Mouse (Mus musculus) layer of hippocampus, adult 11-12 months (tissue): ENCODE measurements around the gene Gm20388.

ENCODE experiments used
- DNase-seq: peaks from one replicate; pipeline ENCODE4 v3.0.0; 2022; ENCODE audit warnings: low spot score

Gene Gm20388

DNA sequence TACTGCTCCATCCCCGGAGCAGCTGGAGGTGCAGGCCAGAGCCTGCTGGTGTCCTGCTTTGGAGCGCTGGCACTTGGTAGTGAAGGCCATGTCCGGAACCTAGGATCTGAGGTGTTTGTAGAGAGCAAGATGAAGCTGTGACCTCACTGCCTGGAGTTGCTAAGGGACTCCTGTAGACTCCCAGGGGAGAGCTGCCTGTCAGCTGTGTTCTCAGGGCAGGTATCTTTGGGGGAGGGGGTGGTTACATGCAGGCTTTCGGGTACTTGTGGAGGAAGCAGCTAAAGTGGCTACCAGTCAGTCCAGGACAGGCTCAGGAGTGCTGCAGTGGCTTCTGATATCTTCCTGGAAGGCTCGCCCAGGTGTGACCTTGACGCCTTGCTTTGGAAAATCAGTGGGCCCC is 4328.7 kb downstream of the Gm20388 start:
- DNase-seq: no peak

DNA sequence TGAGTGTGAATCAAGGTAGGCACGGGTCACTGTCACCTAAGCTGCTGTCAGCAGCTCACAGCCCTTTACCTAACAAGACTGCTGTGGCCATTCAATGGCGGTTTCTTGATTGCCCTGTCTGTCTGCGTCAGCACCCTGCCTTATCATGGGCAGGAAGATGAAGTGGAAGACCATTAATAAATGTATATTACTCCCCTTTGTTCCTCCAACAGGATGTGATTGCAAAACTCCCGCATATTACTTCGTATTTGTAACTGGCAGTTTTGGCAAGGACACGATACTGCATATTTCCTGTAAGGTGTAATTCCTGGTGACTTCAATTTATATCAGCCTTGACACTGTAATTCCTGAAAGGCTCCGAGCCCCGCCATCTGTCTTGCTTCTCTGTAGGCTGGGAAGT is 4330.3 kb downstream of the Gm20388 start:
- no peak for DNase-seq

DNA sequence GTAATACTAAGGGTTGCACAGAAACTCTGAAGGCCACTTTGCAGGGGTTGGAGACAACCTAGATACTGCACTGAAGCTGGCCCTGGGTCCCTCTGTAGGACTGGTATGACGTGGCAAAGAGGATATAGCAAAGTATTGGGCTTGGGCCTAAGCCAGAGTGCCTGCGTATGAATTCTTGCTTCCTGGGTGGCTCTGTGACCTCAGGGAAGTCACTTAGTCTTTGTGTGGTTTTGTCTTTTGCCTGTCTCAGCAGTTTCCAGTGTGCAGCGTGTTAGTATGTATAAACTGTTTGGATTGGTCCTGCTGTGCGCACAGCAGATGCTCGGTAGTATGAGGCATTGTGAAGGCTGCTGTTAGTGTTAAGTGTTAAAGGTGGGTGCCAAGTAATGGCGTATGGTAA is 4331.6 kb downstream of the Gm20388 start:
- no peak for DNase-seq

DNA sequence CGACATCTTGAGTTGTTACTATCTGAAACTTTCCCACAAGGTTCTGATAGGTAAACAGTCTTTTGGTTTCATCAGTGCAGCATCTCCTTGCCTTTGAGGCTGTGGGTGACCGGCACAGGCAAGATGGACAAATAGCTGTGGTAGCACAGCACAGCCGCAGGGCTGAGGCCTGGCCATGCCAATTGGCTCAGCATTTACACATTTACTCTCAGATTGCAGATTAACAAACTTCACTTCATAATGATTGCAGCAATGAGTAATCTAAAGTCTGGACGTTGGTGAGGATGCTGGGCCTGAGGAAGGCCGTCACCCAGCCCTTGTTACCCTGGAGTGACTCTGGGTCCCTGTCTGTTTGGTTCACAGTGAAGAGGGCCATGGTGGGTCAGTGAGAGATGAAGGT is 4332.3 kb downstream of the Gm20388 start:
- DNase-seq: no peak

DNA sequence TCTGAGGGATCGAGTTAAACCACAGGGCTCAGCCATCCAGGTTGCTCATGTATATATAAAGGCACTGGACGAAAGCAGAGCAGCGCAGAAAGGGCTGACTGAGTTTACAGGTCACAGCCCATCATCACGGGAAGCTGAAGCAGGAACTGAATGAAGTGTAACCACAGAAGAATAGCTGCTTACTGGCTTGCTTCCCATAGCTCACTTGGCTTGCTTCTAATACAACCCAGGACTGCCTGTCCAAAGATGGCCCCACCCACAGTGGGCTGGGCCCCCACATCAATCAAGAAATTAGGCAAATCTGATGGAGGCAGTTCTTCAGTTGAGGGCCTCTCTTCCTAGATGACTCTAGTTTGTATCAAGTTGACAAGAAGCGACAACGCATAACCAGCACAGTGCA is 4336.9 kb downstream of the Gm20388 start:
- no peak for DNase-seq

DNA sequence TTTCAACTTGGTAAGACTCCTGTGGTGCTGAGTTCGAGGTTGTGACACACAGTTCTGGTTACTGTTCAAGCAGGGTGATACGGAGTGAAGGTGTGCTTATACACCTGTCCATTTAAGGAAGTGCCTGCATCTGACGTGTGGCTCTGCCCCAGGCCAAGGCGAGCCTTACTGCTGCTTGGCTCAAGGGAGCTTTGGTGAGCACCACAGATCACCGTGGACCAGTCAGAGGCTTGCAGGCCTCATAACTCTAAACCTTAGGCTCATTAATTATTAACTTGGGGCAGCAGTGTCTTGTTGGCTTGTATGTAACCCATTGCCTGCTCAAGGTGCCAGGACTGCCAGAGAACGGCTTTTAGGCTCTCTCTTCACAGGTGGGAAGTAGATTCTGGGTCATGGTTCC is 4338.0 kb downstream of the Gm20388 start:
- no peak for DNase-seq

DNA sequence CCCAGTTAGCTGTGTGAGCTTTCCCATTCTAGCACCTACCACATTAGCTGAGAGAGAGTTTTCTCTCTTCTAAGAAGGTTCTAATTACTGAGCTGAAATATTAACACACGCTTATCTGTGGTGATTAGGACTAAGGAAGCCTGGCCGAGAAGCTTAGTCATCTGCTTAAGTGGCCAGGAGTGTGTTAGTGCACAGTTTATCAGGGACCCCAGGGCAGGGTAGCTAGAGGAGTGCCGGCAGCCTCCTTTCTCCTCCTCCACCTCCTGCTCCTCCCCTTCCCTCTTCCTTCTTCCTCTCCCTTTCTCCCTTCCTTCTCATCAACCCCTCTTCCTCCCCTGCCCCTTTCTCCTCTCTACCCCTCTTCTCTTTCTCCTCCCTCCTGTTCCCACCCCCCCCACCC is 4339.6 kb downstream of the Gm20388 start:
- DNase-seq: no peak

DNA sequence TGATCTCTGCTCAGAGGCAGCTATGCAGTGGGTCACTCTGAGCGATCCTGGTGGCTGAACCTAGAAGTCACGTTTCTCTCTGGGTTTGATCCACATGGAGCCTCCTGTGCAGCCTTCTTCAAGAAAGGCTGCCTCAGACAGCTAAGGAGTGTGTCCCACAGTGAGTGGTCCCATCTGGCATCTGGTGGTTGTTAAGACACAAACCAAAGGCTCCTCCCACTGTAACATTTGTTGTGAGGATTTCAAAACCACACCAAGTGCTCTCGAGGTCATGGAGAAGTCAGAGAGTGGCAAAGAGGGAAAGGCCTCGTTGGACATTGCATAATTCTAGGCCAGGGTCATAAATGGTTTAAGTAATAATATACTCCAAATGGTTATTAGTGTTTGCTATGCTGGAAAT is 4340.1 kb downstream of the Gm20388 start:
- no peak for DNase-seq

DNA sequence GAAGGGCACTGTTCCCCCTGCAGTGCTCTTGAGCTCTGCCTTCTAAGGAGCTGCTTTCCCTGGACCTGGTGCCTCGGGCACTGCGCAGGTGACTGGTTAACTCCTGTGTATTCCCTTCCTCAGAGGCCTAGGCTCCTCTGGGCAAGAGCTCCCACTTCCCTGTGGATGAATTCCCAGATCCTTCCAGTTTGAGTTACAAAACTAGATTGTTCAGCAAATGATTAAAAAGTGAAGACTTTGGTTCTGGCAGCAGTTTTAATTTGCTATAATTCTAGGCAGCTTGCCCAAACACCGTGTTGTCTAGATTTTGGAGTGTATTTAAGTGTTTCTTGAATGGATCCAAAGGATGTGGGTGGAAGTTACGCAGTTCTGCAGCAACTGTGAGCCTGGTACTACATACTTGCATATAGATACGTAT is 4341.9 kb downstream of the Gm20388 start:
- peak; percentile 48 for DNase-seq

DNA sequence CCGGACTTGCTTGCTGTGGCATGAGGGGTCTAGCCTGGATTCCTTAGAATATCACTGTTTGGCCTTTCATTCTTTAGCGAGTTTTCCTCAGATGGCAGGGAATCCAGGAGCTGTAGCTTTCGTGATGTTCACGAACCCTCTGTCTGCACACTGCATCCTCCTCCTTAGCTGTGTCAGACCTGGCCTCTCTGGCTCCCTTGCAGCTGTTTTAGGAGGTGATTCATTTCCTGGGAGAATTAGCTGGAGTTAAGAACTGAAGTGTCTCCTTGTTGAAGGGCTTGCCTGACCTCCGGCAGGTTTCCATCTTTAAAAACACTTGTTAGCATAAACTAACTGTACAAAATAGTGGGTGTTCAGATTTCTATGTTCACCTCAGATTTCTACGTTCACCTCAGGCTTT is 4343.3 kb downstream of the Gm20388 start:
- no peak for DNase-seq

DNA sequence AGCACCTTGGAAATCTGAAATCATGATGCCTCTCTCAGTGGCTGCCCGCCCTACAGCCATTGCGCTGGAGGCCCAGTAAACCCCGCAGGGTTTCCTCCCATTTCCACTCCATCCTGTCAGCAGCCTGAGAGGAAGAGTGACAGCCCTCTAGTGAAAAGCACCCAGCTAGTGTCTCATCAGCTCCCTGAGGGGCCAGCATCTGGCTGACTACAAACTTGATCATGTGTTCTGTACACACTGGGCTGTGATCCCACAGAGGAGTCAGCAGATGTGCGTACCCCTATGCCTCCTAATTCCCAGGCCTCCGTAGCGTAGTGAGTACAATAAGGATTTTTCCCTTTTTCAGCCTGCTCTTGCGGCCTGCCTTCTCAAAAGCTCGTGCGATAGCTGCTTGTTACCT is 4346.2 kb downstream of the Gm20388 start:
- DNase-seq: no peak

DNA sequence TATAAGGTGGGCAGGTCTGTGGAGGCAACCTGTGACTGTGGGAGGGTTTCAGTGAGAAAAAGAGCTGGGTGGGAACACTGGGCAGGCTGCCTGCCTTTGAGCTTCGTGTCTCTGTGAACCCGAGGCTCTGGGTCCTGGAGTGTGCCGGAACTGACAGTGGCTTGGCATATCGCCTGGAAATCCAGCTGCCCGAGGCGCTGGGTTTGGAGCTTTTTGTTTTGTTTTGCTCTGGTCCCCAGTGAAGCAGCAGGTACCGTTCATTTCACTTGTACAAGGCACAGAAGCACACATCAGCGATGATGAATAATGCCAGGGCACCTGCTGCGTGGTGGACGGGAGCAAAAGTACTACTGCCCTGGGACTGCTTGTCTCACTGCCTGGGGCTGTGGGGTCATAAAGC is 4346.7 kb downstream of the Gm20388 start:
- peak; percentile 67 for DNase-seq

DNA sequence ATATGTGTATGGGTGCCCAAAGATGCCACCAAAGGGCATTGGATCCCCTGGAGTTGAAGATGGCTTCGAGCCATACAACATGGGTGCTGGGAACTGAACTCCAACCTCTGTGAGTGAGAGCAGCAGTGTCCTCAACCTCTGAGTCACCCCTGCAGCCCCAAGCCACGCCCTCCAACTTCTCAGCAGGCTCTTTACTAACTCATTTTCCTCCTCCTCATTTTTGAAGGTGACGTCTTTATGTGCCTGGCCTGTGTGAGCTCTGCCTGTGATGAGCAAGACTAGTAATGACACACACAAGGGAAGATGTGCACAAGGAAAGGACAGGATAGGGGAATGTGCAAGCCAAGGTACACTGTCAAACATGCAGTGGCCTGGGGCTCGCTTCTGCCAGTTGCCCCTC is 4348.5 kb downstream of the Gm20388 start:
- DNase-seq: no peak

DNA sequence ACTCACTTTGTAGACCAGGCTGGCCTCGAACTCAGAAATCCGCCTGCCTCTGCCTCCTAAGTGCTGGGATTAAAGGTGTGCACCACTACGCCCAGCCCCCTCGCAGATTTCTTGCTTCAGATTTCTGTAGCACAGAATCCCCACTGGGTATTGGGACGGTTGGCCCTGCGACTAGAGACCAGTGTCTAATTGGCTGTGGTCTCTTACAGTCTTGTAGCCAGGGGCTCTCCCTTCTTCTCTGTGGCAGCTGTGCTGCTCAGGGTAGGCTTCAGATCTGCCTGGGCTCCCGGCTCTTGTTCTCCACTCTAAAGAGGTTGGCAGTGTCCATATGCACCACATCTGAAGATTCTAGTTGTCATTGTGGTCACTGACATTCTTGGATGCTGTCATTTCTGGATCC is 4349.3 kb downstream of the Gm20388 start:
- no peak for DNase-seq

DNA sequence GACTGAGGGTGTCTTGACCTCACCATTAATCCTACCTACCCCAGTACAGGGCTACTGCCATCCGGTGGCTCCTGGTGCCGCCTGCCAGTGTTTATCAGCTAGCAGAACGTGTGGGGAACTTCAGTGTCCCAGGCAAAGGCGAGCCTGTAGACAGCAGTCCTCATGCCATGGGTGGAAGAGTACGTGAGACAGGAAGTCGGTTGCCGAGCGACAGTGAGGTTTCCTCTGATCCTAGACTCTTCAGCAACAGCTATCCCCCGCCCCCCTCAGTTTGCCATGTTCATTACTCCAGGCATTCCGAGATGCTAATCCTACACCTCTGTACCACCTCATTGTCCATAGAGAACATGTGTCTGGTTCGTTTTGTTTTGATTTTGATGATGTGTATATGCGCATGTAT is 4349.7 kb downstream of the Gm20388 start:
- no peak for DNase-seq

DNA sequence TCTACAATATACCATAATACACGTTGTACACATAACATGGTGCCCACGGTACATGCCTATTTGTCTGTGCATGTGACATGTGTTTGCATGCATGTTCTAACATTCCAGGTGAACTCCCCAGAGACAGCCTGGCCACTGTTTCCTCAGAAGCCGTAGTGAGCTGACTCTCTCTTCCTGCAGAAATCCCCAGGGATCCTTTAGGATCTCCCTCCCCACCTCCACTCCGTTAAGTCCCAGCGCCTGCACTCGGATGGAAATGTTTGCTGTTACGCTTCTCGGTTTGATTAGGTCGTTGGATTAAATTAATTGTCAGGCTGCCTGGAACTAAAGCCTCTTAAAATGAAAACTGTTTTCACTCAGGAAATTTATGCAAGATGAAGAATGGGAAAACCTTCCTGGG is 4352.4 kb downstream of the Gm20388 start:
- DNase-seq: no peak

DNA sequence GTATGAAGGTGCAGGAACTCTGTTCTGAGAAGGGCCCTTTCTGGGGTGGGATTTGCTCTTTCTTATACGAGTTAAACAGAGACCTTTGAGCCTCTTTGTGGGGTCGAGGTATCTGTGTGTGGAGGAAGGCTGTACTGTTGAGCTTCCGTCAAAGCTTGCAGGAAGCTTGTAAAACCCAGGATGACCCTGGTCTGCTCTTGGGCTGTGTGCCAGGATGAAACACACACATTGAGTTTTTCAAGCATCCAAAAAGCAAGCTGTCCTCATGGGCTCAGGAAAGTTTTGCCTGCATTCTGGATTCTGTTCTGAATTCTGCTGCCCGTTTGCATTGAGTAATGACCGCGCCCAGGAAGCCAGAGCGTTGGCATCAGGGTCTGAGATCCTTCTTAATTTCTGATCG is 4353.4 kb downstream of the Gm20388 start:
- no peak for DNase-seq

DNA sequence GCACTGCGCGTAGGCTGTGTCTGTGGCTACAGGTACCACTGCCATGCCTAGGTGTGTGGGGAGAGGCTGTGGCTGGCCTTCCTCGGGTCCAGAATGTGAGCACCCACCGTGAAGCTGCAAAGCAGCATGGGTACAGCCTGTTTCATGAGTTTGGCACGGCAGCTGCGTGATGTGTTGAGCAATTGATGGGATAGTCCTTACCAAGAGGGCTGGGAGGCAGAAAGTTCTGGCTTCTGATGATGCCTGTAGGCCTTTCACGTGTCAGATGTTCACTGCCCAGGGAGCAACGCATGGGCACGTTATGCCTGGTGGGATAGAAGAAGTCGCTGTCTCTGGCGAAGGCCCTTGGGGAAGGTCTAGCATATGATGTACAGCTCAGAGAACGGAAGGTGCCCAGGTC is 4354.0 kb downstream of the Gm20388 start:
- no peak for DNase-seq

DNA sequence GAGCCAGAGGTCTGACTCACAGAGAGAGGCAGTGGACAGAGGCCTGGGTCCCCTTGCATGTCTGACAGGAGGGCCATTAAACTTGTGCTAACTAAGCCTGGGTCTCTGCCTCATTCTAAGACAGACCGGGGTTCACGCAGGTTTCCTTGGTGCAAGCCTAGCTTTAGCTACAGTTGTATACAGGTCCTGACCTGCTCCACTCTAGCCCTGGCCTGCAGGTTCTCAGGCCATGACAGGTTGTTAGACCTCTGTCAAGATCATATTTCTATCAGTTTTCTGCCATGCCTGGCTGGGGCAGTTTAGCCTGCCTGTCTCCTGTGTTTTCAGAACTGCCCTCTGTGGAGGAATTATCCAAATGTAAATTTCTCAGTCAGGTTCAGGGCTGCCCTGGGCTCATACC is 4354.5 kb downstream of the Gm20388 start:
- DNase-seq: no peak

DNA sequence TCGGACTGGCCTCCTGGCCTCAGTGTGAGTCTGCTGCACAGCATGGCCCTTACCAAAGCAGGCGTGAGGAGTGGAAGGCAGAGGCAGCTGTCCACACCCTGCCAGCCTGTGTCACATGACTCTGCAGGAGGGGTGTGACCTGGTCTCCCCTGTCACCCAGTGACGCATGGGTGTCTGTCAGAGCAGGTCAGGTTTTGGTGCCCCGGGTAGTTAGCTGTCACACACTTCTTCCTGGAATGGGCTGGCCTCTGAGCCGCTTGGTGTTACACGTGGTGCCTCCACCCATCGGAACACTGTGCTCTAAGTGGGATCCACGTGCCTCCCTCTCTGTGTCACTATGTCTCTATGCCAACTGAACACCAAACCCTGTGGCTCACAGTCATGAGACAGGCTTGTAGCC is 4355.2 kb downstream of the Gm20388 start:
- DNase-seq: no peak

DNA sequence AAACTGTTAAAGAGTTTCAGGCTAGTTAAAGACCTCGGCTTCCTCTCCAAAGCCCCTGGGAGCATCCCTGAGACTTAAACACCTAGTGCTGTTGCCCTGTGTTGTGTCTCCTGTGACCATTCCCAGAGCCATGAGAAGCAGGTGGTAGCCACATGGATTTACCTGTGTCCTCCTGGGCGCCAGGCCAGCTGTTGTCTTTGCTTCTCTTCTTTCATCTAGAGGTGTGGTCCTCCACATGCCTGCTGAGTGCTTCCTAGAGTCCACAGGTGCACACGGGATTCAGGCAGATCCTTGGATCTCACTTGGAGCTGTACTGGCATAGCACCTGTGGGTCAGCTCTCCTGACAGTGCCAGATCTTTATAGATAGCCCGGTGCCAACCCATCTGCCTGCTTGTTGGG is 4356.6 kb downstream of the Gm20388 start:
- no peak for DNase-seq

DNA sequence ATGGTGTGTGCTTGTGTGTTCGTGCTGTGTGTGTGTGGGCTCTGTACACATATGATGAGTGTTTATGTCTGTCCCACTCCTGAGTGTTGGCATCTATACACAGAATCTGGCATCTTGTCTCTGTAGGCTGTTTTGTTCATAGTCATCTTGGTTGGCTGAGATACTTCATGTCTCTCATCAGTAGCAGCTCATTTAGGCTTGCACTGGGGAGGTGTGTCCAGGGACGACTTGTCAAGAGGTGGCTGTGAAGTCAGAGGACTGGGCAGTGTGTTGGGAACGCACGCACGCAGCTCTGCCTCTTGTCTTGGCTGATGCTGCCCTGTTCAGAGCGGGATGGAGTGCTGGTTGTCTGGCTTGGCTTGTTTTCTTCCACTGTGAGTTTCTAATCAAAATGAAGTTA is 4359.9 kb downstream of the Gm20388 start:
- no peak for DNase-seq

DNA sequence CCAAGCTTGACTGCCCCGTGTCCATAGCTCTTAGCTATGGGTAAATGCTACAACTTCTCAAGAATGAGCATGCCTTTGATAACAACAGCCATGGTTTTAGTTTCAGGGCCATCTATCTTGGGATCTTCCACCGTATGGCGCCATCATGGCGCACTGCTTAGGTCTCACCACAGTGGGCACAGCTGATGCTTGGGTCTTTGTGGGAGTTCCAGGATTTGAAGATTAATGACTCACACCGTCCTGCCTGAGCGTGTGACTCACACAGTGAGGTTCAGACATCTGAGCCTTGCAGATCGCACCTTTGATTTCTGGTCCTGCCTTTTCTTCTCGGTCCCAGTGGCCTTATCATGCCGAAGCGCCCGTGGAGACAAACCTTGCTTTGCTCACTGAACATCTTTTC is 4360.3 kb downstream of the Gm20388 start:
- no peak for DNase-seq

DNA sequence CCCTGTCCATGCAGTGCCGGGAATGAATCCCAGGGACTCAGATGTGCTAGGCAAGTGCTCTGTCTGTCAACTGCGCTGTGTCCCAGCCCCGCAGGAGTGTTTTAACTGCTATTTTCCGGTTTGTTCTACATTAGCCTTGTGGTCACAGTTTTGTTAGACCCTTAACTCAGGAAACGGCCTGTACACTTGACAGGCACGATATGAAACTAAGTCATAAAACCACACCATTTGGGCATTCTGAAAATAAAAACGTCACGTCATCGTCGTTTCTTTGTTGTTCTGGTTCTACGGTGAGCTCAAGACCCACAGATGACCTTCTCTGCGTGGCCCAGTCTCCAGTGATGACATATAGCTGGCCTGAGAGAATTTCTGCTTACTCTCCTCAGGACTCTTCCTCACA is 4360.9 kb downstream of the Gm20388 start:
- DNase-seq: no peak

DNA sequence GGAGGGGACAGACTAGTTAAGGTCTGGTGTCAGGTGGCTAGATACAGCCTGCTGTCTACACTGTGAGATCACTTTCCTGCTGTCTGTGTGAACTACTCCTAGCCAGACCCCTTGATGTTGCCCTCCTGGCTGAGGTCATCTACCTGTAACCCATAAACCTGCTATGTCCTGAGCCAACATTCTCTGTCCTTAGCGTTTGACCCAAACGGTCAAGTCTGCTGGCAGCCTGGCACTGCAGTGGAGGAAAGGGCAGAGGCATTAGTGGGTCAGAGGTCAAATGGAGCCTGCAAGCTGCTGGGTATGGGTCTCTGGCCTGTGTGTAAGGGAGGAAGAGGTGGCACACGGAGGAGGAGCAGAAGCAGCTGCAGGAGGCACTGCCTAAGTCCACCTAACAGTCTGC is 4362.2 kb downstream of the Gm20388 start:
- no peak for DNase-seq
